Mouse (Mus musculus) B cell, adult 2 months (primary cell): ENCODE measurements around the gene Flad1.
"Not testable (repeated sequence)": the region's sequence is repeated elsewhere in the genome, so short reads cannot be mapped to it uniquely, and the experiment has no call there.

ENCODE experiments used
- DNase-seq, 2 experiments: peaks; one replicate each; pipeline ENCODE4 v3.0.0; 2022

Gene Flad1

GRCm38 (mm10) chr3:89411490-89412393 is at the start of gene Flad1:
Gene Flad1 (minus strand): TSS chr3:89411870.
- peak; percentile 95 to 97 for DNase-seq

DNA sequence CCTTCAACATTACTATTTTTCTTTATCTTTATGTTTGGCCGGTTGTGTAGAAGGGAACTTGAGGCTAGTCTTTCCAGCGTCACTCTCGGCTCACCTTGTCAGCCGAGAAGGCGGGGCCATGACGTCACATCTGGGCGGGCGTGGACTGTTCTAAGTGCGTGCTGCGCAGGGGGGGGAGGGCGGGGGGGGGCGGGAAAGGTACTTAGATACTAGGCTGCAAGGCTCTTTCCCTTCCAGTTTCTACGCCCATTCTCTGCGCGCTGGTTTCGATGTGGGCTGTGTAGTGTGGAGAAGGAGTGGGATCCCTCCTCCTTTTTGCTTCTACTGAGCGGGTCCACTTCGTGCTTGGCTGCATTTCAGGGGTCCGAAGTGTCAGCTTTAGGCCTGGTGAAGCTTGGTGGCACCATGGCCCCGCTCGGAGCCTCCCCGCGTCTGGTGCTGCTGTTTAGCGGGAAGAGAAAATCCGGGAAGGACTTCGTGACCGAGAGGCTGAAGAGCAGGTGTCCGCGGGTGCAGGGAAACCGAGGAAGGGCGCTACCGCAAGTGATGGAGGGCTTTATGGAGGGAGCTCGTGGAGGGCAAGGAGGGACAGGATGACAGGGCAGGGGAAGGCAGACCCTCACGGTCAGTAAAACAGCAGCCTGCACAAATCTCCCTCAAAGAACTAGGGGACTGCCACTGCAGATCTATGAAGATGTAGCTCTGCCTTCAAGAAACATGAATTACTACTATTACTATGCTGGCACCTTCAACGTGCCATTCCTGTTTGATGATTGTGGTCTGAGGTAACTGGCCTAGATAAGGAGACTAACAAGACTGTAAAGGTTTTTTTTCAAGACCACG is 47.5 kb upstream of the Flad1 start:
- DNase-seq = peak; percentile 99

- no peak for DNase-seq
Observed at GRCm38 (mm10) chr3:89458372-89458964, 46.8 kb upstream of the Flad1 start.

DNA sequence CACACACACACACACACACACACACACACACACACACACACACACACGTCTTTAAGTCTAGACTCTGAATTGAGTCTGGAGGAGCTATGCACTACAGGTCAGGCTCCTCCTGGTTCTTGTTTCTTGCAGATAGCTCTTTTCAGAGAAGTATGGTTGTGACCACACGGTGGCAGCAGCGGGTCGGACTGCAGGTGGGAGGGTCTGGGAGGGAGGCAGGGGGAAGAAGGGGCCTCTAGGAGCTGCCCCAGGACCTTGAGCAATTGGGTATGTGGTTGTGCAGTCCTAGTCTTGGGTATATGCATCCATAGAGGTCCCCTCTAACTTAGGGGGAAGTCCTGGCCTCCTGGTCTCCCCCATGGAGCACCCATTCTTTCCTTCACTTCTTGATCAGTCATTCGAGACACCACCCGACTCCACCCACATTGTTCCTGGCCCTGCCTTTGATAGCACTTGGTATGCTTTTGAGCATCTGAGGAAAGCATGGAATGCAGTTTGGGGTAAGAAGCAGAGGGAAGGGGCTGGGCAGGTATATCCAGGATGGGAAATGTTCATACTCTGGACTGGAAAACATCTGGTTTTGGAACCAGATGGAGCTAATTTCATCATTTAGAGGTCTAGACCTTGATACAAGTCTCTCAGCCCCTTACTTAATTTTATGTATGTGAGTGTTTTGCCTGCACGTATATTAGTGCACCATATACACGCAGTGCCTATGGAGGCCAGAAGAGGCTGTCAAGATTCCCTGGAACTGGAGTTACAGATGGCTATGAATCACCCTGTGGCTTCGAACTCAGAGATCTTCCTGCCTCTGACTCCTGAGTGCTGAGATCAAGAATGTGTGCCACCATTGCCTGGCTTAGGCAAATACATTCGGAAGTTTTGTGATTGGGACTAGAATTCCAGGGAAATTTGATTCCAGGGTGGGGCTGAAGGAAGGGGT is 45.3 kb upstream of the Flad1 start:
- peak; percentile 87 to 88 for DNase-seq

GRCm38 (mm10) chr3:89455786-89456285 is 44.2 kb upstream of the Flad1 start:
- DNase-seq = no peak

DNA sequence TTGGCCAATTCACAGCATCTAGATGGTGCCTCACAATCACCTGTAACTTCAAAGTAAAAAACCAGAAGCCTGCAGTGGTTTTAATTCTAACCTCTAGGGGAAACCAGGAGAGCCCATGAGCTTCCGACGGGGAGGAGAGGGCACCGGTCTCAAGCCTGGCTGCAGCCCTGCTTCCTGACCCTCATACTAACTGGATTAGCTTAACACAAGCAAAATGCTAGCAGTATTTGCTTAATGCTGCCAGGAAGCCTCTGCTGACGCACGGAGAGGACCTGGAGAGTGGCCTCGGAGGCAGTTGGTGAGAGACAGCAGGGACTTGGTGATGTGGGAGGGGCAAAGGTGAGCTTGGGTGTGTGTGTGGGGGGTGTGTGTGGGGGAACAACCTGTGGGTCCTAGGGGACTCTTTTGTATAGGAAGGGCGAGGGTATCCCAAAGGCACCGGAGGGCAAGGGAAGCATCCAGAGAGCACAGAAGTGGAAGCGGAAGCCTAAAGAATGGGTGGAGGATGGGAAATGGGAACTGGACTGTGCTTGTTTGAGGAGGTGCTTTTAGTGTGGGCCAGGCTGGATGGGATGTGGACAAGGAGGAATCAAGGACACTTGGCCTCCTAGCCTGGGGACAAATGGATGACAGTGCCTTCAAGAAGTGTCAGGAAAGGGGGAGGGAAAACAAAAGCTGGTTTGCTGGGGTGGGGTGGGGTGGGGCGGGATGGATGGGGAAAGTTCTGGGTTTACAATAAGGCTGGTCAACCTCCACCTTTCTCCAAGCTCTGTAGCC is 42.9 kb upstream of the Flad1 start, which contains the start of gene Pmvk:
Gene Pmvk, plus strand, starts transcription at position 141 of the 777 bp plus-strand sequence.
- no peak for DNase-seq

DNA sequence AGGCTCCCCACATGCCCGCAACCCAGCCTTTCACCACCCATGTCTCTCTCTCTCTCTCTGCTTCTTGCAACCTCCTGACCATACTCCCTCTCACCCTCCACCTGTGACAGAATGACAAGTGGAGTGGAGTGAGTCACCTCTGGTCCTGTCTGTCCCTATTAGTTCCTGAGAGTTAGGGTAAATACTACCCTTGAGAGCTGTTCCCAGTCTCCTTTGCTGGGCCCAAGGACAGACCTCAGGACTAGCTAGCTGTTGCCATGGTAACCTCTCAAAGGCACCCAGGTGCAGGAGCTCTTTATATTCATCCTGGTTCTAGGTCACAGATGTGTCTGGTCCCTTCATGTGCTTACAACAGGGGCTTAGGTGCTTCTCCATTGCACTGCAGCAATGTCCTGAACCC is 40.2 kb upstream of the Flad1 start:
- no peak for DNase-seq

GRCm38 (mm10) chr3:89449541-89449940 is 37.9 kb upstream of the Flad1 start:
- DNase-seq = peak; percentile 83 to 84

GRCm38 (mm10) chr3:89448720-89449537 is 37.3 kb upstream of the Flad1 start:
- DNase-seq = peak in 1 of 2 experiments; percentile 20

- no peak for DNase-seq
Observed at GRCm38 (mm10) chr3:89440691-89441090, 29.0 kb upstream of the Flad1 start.

GRCm38 (mm10) chr3:89437269-89437668 is 25.6 kb upstream of the Flad1 start:
- DNase-seq = peak; percentile 80 to 85

DNA sequence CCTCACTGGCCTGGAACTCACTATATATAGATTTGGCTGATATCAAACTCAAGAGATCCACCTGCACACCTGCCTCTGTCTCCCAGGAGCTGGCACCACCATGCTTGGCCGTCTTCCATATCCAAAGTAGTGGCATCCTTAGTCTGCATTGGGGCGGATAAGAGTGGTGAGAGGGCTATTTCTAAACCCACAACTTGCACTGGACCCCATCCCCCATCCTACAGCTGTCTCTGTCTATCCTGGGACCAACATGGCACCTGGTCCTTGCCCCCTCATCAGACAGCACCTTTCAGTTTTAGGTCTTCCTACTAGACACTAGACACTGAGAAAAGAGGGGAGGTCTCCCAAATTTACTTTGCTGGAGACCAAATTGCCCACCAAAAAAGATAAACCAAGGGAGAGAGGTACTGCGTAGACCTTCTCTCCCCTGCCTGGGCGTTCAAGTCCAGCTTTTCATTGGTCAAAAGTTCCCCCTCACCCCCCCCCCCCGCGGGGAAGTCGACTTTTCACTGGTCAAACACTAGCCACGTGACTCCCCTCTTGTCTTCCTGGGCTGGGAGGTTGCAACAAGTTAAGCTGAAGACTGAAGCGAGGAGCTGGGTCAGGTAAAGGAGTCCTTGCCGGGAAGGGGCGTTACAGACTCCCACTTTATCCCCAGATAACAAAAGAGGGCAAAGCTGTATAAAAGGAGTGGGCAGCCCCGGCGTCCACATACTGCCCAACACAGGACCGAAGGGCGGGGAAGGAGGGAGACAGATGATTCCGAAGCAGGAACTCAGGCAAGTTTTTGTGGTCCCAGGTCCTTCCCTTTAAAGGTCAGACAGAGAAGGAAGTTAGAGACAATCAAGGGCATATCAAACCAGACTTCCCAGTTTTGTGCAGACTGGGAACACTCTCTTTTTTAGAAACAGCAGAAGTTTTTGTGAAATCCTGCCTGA is 24.8 kb upstream of the Flad1 start, which contains the start of gene Pbxip1:
Gene Pbxip1, plus strand, starts transcription at position 531 of the 938 bp plus-strand sequence.
- peak; percentile 73 to 74 for DNase-seq

DNA sequence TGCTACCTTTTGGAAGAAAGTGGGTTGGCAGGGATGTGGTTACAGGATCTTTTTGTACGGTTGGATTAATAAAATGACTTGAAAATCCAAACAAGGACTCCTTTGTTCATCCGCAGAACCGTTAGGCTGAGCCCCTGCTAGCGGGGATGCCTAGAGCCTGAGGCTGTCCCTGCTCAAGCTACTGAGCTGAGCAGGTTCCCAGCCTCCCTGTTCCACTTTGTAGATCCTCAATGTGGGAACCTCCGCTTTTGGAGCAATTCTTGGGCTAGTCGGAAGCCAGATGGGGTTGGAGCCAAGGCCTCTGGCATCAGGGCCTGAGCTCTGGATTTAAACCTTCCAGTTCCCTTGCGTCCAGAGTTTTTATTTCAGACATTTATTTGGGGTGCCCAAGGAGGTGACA is 23.4 kb upstream of the Flad1 start:
- no peak for DNase-seq

DNA sequence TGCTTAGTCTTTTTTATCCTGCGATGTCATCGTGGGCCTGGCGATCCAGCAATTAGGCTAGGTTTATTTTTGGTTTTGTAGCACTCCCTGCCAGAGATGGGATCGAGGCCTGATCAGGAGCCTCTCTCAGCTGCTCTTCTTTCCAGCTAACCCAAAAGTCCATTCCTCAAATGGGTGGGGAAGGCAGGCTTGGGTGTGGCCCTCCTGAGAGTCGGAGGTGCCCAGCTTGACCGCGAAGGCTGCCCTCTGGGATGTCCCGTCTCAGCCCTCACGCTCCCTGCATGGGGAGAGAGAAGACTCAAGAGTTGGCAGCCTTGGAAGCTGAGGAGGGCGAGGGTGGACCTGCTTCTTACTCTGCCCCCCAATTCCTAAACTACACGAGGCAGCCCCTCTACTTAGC is 22.9 kb upstream of the Flad1 start:
- no peak for DNase-seq

DNA sequence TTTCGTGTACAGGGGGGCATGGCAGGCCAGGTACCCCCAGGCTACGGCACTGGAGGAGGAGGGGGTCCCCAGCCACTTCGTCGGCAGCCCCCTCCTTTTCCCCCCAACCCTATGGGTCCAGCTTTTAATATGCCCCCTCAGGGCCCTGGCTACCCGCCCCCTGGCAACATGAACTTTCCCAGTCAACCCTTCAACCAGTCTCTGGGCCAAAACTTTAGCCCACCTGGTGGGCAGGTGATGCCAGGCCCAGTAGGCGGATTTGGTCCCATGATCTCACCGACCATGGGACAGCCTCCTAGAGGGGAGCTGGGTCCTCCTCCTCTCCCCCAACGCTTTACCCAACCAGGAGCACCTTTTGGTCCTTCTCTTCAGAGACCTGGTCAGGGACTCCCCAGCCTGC is 20.9 kb upstream of the Flad1 start:
- no peak for DNase-seq

GRCm38 (mm10) chr3:89430171-89431159 is 18.8 kb upstream of the Flad1 start, which contains the start of gene Pygo2:
Gene Pygo2 (plus strand): TSS chr3:89430214.
- DNase-seq = peak; percentile 86

DNA sequence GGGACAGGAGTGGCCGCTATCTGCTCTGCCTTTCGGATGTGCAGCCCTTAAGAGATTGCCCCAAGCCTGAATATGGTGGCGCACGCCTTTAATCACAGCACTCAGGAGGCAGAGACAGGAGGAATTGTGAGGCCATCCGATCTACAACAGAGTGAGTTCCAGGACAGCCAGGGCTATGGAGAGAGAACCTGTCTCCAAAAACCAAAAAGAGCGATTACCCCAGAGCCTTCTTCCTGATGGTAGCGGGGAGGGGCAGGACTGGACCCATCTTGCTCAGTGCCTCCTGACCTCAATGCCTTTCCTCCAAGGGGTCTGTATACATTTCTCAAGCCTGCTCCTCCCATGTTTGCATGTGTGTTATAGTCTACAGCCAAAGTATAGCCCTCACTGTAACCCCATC is 17.4 kb upstream of the Flad1 start:
- DNase-seq = not testable (repeated sequence)
